Mouse (Mus musculus) right cerebral cortex, adult 18-20 months (tissue): ENCODE measurements around the gene Kalrn.
"Not testable (repeated sequence)": the region's sequence is repeated elsewhere in the genome, so short reads cannot be mapped to it uniquely, and the experiment has no call there.

Experiments used
- DNase-seq: peaks from one replicate; pipeline ENCODE4 v3.0.0; 2022; ENCODE audit warnings: mixed read lengths

Gene Kalrn

GRCm38 (mm10) chr16:34307458-34307857 lies 265.9 kb downstream of the Kalrn start:
- no peak for DNase-seq

GRCm38 (mm10) chr16:34305586-34305985 lies 267.7 kb downstream of the Kalrn start:
- DNase-seq = no peak

- DNase-seq = not testable (repeated sequence)
These were observed 269.5 kb downstream of the Kalrn start for GRCm38 (mm10) chr16:34303818-34304217.

GRCm38 (mm10) chr16:34302503-34302902 lies 270.8 kb downstream of the Kalrn start:
- DNase-seq = no peak

GRCm38 (mm10) chr16:34302063-34302462 lies 271.3 kb downstream of the Kalrn start:
- no peak for DNase-seq

- no peak for DNase-seq
These were observed 274.1 kb downstream of the Kalrn start for GRCm38 (mm10) chr16:34299226-34299625.

- no peak for DNase-seq
These were observed 275.2 kb downstream of the Kalrn start for GRCm38 (mm10) chr16:34297911-34298682.

GRCm38 (mm10) chr16:34294568-34294967 lies 278.8 kb downstream of the Kalrn start:
- no peak for DNase-seq

GRCm38 (mm10) chr16:34293675-34294074 lies 279.7 kb downstream of the Kalrn start:
- no peak for DNase-seq

- no peak for DNase-seq
These were observed 283.7 kb downstream of the Kalrn start for GRCm38 (mm10) chr16:34289583-34289982.

GRCm38 (mm10) chr16:34282026-34282425 lies 291.3 kb downstream of the Kalrn start:
- DNase-seq = peak; percentile 68

GRCm38 (mm10) chr16:34279654-34280383 lies 293.5 kb downstream of the Kalrn start:
- DNase-seq = peak; percentile 54

GRCm38 (mm10) chr16:34278249-34278790 lies 295.0 kb downstream of the Kalrn start:
- no peak for DNase-seq

GRCm38 (mm10) chr16:34274607-34275006 lies 298.7 kb downstream of the Kalrn start:
- DNase-seq = no peak

- DNase-seq = peak; percentile 86
These were observed 301.9 kb downstream of the Kalrn start for GRCm38 (mm10) chr16:34271476-34271875.

GRCm38 (mm10) chr16:34270681-34271080 lies 302.7 kb downstream of the Kalrn start:
- DNase-seq = no peak

- DNase-seq = no peak
These were observed 303.7 kb downstream of the Kalrn start for GRCm38 (mm10) chr16:34269642-34270041.

GRCm38 (mm10) chr16:34267751-34268150 lies 305.6 kb downstream of the Kalrn start:
- DNase-seq = no peak

GRCm38 (mm10) chr16:34264671-34265070 lies 308.7 kb downstream of the Kalrn start:
- no peak for DNase-seq

GRCm38 (mm10) chr16:34262731-34263460 lies 310.4 kb downstream of the Kalrn start:
- peak; percentile 86 for DNase-seq

- no peak for DNase-seq
These were observed 312.1 kb downstream of the Kalrn start for GRCm38 (mm10) chr16:34260971-34261924.

GRCm38 (mm10) chr16:34254646-34255022 lies 318.7 kb downstream of the Kalrn start:
- no peak for DNase-seq
